Mouse (Mus musculus) heart, postnatal 0 days (tissue): ENCODE measurements around the gene Hnrnpdl.
A peak's percentile ranks its signal among the peaks of the same experiment; 100 is the strongest.

Source experiments
- CTCF ChIP-seq: IDR thresholded peaks from 2 replicates; pipeline ENCODE4 v1.5.1; 2016; ENCODE audit warnings: antibody characterized with exemption, control low read depth, low read depth
- EP300 ChIP-seq: IDR thresholded peaks from 2 replicates; pipeline ENCODE4 v1.6.1; 2016; ENCODE audit warnings: antibody characterized with exemption, low read depth

DNA sequence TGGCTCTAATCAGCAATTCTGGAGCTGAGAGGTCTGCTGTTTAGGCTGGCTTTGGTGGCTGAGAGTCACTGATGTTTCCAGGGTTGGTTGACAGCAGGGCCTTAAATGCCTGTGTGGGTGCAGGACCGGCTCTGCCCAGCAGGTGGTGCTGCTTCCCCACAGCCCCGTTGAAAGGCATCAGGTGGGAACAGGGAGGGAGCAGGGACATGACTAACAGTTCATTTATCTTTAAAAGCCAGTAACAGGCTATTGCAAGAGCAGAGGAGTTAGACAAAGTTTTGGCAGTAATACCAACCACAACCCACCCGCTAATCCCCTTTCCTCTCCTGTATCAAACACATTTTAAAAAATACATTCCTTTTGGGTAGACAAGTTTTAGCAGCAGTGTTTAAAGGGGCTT, 30.8 kb upstream of the Hnrnpdl start:
- TF ChIP-seq CTCF (peak; percentile 99), EP300 (no peak)
